Mouse (Mus musculus) embryo, embryonic 11.5 days (tissue): ENCODE results near the gene Clcn2.
A peak's percentile ranks its signal among the peaks of the same experiment; 100 is the strongest.

Experiments
- DNase-seq: peaks from one replicate; pipeline ENCODE4 v3.0.0-alpha.2; 2012; ENCODE audit warnings: low read depth, low spot score

The Clcn2 gene

GRCm38 (mm10) chr16:20722736-20723135, 5.2 kb upstream of the Clcn2 start:
- DNase-seq, result no peak

GRCm38 (mm10) chr16:20721808-20722207, 4.3 kb upstream of the Clcn2 start:
- no peak for DNase-seq

- DNase-seq, result no peak
These were observed 578 bp upstream of the Clcn2 start for GRCm38 (mm10) chr16:20717978-20718670.

- DNase-seq, result no peak
These were observed 735 bp downstream of the Clcn2 start for GRCm38 (mm10) chr16:20716841-20717180.

GRCm38 (mm10) chr16:20715976-20716840, 1.3 kb downstream of the Clcn2 start:
- DNase-seq, result no peak

- no peak for DNase-seq
These were observed 2.0 kb downstream of the Clcn2 start for GRCm38 (mm10) chr16:20715566-20715965.

GRCm38 (mm10) chr16:20715161-20715560, 2.4 kb downstream of the Clcn2 start:
- DNase-seq, result no peak

- DNase-seq, result no peak
These were observed 3.1 kb downstream of the Clcn2 start for GRCm38 (mm10) chr16:20714307-20715080.

GRCm38 (mm10) chr16:20712889-20713288, 4.7 kb downstream of the Clcn2 start:
- DNase-seq, result no peak

GRCm38 (mm10) chr16:20712190-20712589, 5.4 kb downstream of the Clcn2 start:
- no peak for DNase-seq

- no peak for DNase-seq
These were observed 6.7 kb downstream of the Clcn2 start for GRCm38 (mm10) chr16:20710810-20711209.

GRCm38 (mm10) chr16:20710370-20710769, 7.2 kb downstream of the Clcn2 start:
- DNase-seq, result no peak

GRCm38 (mm10) chr16:20708939-20709734, 8.4 kb downstream of the Clcn2 start:
- no peak for DNase-seq

- DNase-seq, result no peak
These were observed 9.2 kb downstream of the Clcn2 start for GRCm38 (mm10) chr16:20708220-20708938.

- DNase-seq, result no peak
These were observed 11.0 kb downstream of the Clcn2 start for GRCm38 (mm10) chr16:20706407-20707055.

GRCm38 (mm10) chr16:20705786-20706185, 11.8 kb downstream of the Clcn2 start:
- DNase-seq, result no peak

- DNase-seq, result no peak
These were observed 13.7 kb downstream of the Clcn2 start for GRCm38 (mm10) chr16:20703699-20704400.

GRCm38 (mm10) chr16:20703071-20703470, 14.5 kb downstream of the Clcn2 start:
- DNase-seq, result no peak

GRCm38 (mm10) chr16:20702522-20702893, 15.0 kb downstream of the Clcn2 start:
- peak; percentile 63 for DNase-seq
